Mouse (Mus musculus): ENCODE results near the gene Gm9837.

Gm9837 gene

DNA sequence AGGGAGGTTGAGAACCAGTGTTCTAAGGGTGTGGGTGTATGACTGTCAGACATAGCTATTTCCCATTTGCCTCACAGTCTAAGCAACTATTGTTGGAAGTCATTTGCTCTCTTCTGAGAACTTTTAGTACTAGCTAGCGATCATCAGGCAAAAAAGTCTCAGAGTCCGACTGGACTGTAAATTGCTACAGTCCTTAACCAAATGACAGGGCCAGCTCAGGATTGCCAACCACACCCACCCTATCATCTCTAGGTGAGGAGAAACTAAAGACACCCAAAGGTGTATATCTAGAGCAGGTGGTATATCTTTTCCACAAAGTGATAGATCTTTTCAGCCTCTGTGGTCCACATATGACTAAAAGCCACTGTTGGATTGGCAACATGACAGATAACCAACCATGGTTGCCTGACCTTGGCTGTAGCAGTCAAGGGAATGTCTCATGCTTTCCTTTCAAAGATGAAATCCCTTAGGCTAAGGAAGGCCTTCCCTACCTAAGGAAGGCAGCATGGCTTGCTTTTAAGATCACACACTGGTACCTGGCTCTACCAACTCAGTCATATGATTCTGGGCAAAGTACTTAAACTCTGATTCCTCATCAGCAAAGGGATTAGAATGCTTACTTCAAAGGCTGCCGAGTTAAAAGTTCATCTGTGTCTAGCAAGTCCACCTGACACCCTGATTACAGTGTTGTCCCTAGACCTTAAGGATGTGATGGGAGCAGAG, 42.1 kb downstream of the Gm9837 start:
- POLR2A ChIA-PET: interaction anchor here in 2 of 4 experiments (0.6 to 4.9 kb wide), 12 partner anchors 8 to 129 kb away, joined by 3 to 18 read pairs (median 4); partner anchors contain the start of gene Hspa4 (in 2 of the 2)
- CTCF ChIA-PET: no interaction called here

- ChIA-PET POLR2A (interaction anchor here in 2 of 4 experiments (0.7 to 4.9 kb wide), 16 partner anchors 8 to 1820 kb away, joined by 3 to 18 read pairs (median 4); partner anchors contain the start of genes Hnrnpab (in 1 of the 2) and Hspa4 (in 1 of the 2)), CTCF (interaction anchor here in 1 of 4 experiments (1.3 kb wide), 1 partner anchor 13 kb away, joined by 3 read pairs; no protein-coding TSS in a partner anchor)
These were observed 43.4 kb downstream of the Gm9837 start for GRCm38 (mm10) chr11:53426914-53427313.

DNA sequence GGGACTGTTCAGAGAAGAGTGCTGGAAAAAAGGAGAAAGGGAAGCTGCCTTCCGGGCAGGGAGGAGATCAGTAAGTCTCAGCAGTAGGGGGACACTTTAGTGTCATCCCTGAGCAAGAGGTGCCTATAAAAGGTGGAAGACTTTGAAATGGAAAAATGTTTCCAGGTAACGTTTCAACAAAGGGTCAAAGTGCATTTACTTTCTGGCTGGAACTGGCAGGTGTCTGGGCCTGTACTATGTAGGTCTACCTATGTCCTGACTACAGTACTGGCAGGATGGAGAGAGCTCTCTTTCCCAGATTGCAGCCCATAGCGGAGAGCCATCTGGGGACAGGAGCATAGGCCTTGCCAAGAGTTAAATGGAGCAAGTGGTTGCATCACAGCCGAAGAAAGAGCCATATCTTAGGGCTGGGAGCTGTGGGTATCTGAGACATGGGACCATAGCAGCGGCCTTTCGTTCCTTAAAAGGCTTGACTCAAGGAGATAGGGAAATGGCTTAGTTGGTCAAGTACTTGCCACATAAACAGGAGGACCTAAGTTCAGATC, 44.5 kb downstream of the Gm9837 start:
- POLR2A ChIA-PET: interaction anchor here in 2 of 4 experiments (0.6 to 2.1 kb wide), 7 partner anchors 9 to 337 kb away, joined by 3 to 7 read pairs (median 3); no protein-coding TSS in a partner anchor
- CTCF ChIA-PET: interaction anchor here in 2 of 4 experiments (0.6 to 1.3 kb wide), 4 partner anchors 14 to 195 kb away, joined by 3 to 4 read pairs (median 3); no protein-coding TSS in a partner anchor

DNA sequence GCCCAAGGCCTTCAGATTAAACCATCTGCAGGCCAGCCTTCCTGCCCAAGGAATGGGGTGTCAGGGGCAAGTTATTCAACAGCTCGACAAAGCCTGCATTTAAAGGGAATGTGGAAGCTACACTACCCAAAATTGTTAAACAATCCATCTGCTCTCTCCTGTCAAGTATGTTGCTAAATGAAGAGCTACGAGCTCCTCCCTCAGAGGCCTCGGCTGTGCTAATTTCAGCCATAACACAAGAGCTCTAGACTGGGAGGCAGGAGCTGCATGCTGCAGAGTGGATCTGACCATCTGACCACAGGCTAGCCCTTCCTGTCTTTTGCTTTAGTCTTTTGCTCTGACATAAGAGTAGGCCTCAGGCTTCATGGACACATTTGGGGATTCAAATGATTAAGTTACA, 45.0 kb downstream of the Gm9837 start:
- CTCF ChIA-PET: interaction anchor here in 1 of 4 experiments (0.6 kb wide), 2 partner anchors 42 to 196 kb away, joined by 3 read pairs; no protein-coding TSS in a partner anchor
- POLR2A ChIA-PET: interaction anchor here in 1 of 4 experiments (1.2 to 2.1 kb wide), 3 partner anchors 25 to 72 kb away, joined by 3 to 7 read pairs (median 6); no protein-coding TSS in a partner anchor

- POLR2A ChIA-PET: interaction anchor here in 1 of 4 experiments (0.8 to 2.1 kb wide), 4 partner anchors 26 to 124 kb away, joined by 3 to 7 read pairs (median 6); no protein-coding TSS in a partner anchor
- CTCF ChIA-PET: no interaction called here
These were observed 45.5 kb downstream of the Gm9837 start for GRCm38 (mm10) chr11:53424826-53425225.

GRCm38 (mm10) chr11:53423036-53423435, 47.2 kb downstream of the Gm9837 start, which contains the start of gene Leap2:
Leap2 (minus strand) TSS chr11:53423170.
- CTCF ChIA-PET: no interaction called here
- POLR2A ChIA-PET: interaction anchor here in 3 of 4 experiments (0.6 to 1.6 kb wide), 7 partner anchors 8 to 151 kb away, joined by 3 to 5 read pairs (median 3); partner anchors contain the start of genes Gdf9 (in 1 of the 3) and Uqcrq (in 1 of the 3)
